In the genomic region with DNA sequence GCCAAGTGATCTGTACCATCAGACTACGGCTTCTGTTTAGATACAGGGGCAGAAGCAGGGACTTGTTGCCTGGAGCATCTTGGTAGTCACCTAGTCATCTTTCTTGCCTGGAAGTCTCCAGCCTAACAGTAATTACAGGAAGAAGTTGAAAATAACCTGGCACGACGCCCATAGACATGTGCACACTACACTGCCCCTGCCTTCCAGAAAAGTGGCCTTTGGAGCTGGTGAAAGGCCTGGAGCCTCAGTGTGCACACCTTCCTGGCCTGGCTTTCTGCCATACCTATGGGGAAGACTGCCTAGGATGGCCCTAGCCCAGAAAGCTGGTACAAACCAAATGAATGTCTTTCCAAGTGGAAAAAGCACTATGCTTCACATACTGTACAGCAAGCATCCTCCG, we compare ENCODE assay signal across 10 mouse cellular contexts.
DNase-seq lines count a peak whose midpoint lies in the region; ATAC-seq and TF ChIP-seq lines count a peak whose summit lies in the region.
"Had no signal": no experiment of that assay in that cellular context is flagged by ENCODE, and none has a peak within 500 bp of the region (broad histone marks: within the 10 kb centered on the region; RNA-seq: fewer than 3 reads in every experiment).

No protein-coding gene starts in this region.

- H3K4me2 ChIP-seq in embryonic facial prominence, embryonic 13.5 days: no peak overlapping the region
- no peak overlapping the region for H3K4me2 ChIP-seq in CH12.LX (ENCODE audit: insufficient read depth, low read depth, poor library complexity, severe bottlenecking)
- H3K4me2 ChIP-seq in embryonic facial prominence, embryonic 15.5 days (replicated peaks): no peak overlapping the region
- no peak overlapping the region for H3K4me2 ChIP-seq in stomach, postnatal 0 days (replicated peaks; ENCODE audit: low read depth)
- H3K4me2 ChIP-seq: midbrain, embryonic 13.5 days had no signal

- H3K9ac ChIP-seq in embryonic facial prominence, embryonic 13.5 days: no peak overlapping the region
- H3K9ac ChIP-seq in CH12.LX (ENCODE audit: insufficient read depth, low read depth): no peak overlapping the region
- no peak overlapping the region for H3K9ac ChIP-seq in embryonic facial prominence, embryonic 15.5 days
- no peak overlapping the region for H3K9ac ChIP-seq in stomach, postnatal 0 days (ENCODE audit: low read length)
- H3K9ac ChIP-seq: midbrain, embryonic 13.5 days had no signal

- in situ Hi-C loops in CH12.LX (cut with MboI; ENCODE audit: low pct_ligation_motif_present, low pct_unique_long_range_greater_than_20kb, low sequenced_read_pairs): no loop called here

- H3K27me3 ChIP-seq in embryonic facial prominence, embryonic 13.5 days: no peaks in the 10 kb centered on the region
- H3K27me3 ChIP-seq in embryonic facial prominence, embryonic 10.5 days (replicated peaks; ENCODE audit: low read depth, poor library complexity, severe bottlenecking): no peaks in the 10 kb centered on the region
- no peaks in the 10 kb centered on the region for H3K27me3 ChIP-seq in CH12.LX (replicated peaks)
- no peaks in the 10 kb centered on the region for H3K27me3 ChIP-seq in embryonic facial prominence, embryonic 15.5 days
- no peaks in the 10 kb centered on the region for H3K27me3 ChIP-seq in stomach, postnatal 0 days (ENCODE audit: control insufficient read depth, insufficient read depth, low read length)
- H3K27me3 ChIP-seq: midbrain, embryonic 13.5 days had no signal

- TF ChIP-seq POLR2A in CH12.LX (IDR thresholded peaks at IDR 0.05; ENCODE audit: low read depth, low read length): peak; percentile 45

- H3K4me1 ChIP-seq in embryonic facial prominence, embryonic 13.5 days: peaks cover 70% of the 10 kb centered on the region
- peaks cover 46% of the 10 kb centered on the region for H3K4me1 ChIP-seq in embryonic facial prominence, embryonic 10.5 days
- peaks cover 11 to 63% of the 10 kb centered on the region in 2 experiments for H3K4me1 ChIP-seq in CH12.LX (ENCODE audit: control insufficient read depth in 1 of 2, insufficient read depth in 2 of 2)
- peaks cover 40% of the 10 kb centered on the region for H3K4me1 ChIP-seq in embryonic facial prominence, embryonic 15.5 days
- H3K4me1 ChIP-seq in stomach, postnatal 0 days (replicated peaks; ENCODE audit: control insufficient read depth, insufficient read depth): peaks cover 3% of the 10 kb centered on the region; the same call in 1 of the 2 replicates

- no peak for TF ChIP-seq CTCF in CH12.LX (conservative IDR thresholded peaks at IDR 0.05 in 1 of 2, IDR thresholded peaks at IDR 0.05 in 1 of 2; ENCODE audit: low read depth in 2 of 2, low read length in 2 of 2)
- no peak for TF ChIP-seq CTCF in stomach, postnatal 0 days (IDR thresholded peaks at IDR 0.05; ENCODE audit: low read depth)

- dilution Hi-C loops in CH12.LX (cut with MboI; ENCODE audit: extremely low pct_ligation_motif_present, extremely low pct_unique_long_range_greater_than_20kb, low sequenced_read_pairs): no loop called here

- ATAC-seq in embryonic facial prominence, embryonic 13.5 days (ENCODE audit: insufficient number of reproducible peaks, insufficient read depth, low FRiP score, low TSS enrichment, low read depth): no peak
- no peak for ATAC-seq in embryonic facial prominence, embryonic 15.5 days (ENCODE audit: insufficient number of reproducible peaks, low FRiP score, low TSS enrichment, low read depth)
- no peak for ATAC-seq in stomach, postnatal 0 days (ENCODE audit: low FRiP score, low TSS enrichment)
- ATAC-seq: midbrain, embryonic 13.5 days had no signal

- H3K9me3 ChIP-seq in embryonic facial prominence, embryonic 13.5 days: no peaks in the 10 kb centered on the region
- H3K9me3 ChIP-seq in embryonic facial prominence, embryonic 10.5 days: no peaks in the 10 kb centered on the region
- no peaks in the 10 kb centered on the region for H3K9me3 ChIP-seq in CH12.LX (replicated peaks; ENCODE audit: low read length)
- no peaks in the 10 kb centered on the region for H3K9me3 ChIP-seq in embryonic facial prominence, embryonic 15.5 days (replicated peaks)
- H3K9me3 ChIP-seq in stomach, postnatal 0 days (ENCODE audit: control insufficient read depth, low read length): no peaks in the 10 kb centered on the region
- H3K9me3 ChIP-seq: midbrain, embryonic 13.5 days had no signal

- H3K27ac ChIP-seq in embryonic facial prominence, embryonic 13.5 days: peak overlapping the region; percentile 55
- H3K27ac ChIP-seq in embryonic facial prominence, embryonic 10.5 days (replicated peaks): no peak overlapping the region
- H3K27ac ChIP-seq in CH12.LX (ENCODE audit: insufficient read depth, low read depth): no peak overlapping the region
- peak overlapping the region; percentile 39; the same call in 1 of the 2 replicates for H3K27ac ChIP-seq in embryonic facial prominence, embryonic 15.5 days (replicated peaks)
- no peak overlapping the region for H3K27ac ChIP-seq in stomach, postnatal 0 days (replicated peaks)
- H3K27ac ChIP-seq: midbrain, embryonic 13.5 days had no signal

- DNase-seq in embryonic facial prominence, embryonic 10.5 days (ENCODE audit: low spot score): no peak
- DNase-seq in CH12.LX (ENCODE audit: extremely low read depth): no peak
- DNase-seq in kidney, adult 8-10 months: peak; percentile 86 to 90
- no peak for DNase-seq in stomach, postnatal 0 days (ENCODE audit: low spot score)
- DNase-seq in urinary bladder, postnatal 25 days (ENCODE audit: low spot score): no peak
- DNase-seq in urinary bladder, postnatal 36 days (ENCODE audit: low spot score in 2 of 2): no peak
- DNase-seq: thymus, postnatal 25 days had no signal

- 85% methylated on average over 4 of the region's 4 CpGs for WGBS in embryonic facial prominence, embryonic 13.5 days
- WGBS in embryonic facial prominence, embryonic 10.5 days: 87% methylated on average over 4 of the region's 4 CpGs
- WGBS in embryonic facial prominence, embryonic 15.5 days: 83% methylated on average over 4 of the region's 4 CpGs
- WGBS in stomach, postnatal 0 days: 90% methylated on average over 4 of the region's 4 CpGs

- no peak for TF ChIP-seq EP300 in CH12.LX (IDR thresholded peaks at IDR 0.05; ENCODE audit: low read length)
- TF ChIP-seq EP300 in stomach, postnatal 0 days (optimal IDR thresholded peaks at IDR 0.05): no peak

- H3K36me3 ChIP-seq in embryonic facial prominence, embryonic 13.5 days: no peaks in the 10 kb centered on the region
- no peaks in the 10 kb centered on the region; the same call in 1 of the 2 replicates for H3K36me3 ChIP-seq in embryonic facial prominence, embryonic 10.5 days (replicated peaks)
- peaks cover 82 to 96% of the 10 kb centered on the region in 2 experiments for H3K36me3 ChIP-seq in CH12.LX (replicated peaks in 1 of 2; ENCODE audit: control insufficient read depth in 1 of 2, insufficient read depth in 1 of 2, low read length in 1 of 2)
- no peaks in the 10 kb centered on the region for H3K36me3 ChIP-seq in embryonic facial prominence, embryonic 15.5 days
- H3K36me3 ChIP-seq in stomach, postnatal 0 days (ENCODE audit: control insufficient read depth, insufficient read depth, low read length): no peaks in the 10 kb centered on the region

- H3K4me3 ChIP-seq in embryonic facial prominence, embryonic 13.5 days: no peak overlapping the region
- H3K4me3 ChIP-seq in embryonic facial prominence, embryonic 10.5 days: no peak overlapping the region
- no peak overlapping the region for H3K4me3 ChIP-seq in CH12.LX (replicated peaks in 1 of 3; ENCODE audit: low read depth in 2 of 3, low read length in 2 of 3, poor library complexity in 1 of 3)
- no peak overlapping the region for H3K4me3 ChIP-seq in embryonic facial prominence, embryonic 15.5 days (replicated peaks)
- no peak overlapping the region for H3K4me3 ChIP-seq in stomach, postnatal 0 days (ENCODE audit: low read depth, low read length)
- H3K4me3 ChIP-seq: midbrain, embryonic 13.5 days had no signal

- TF ChIP-seq RAD21 in CH12.LX (IDR thresholded peaks at IDR 0.05; ENCODE audit: low read depth, low read length): no peak

- peaks cover 21% of the 10 kb centered on the region for H3K79me2 ChIP-seq in CH12.LX (replicated peaks; ENCODE audit: control insufficient read depth, extremely low read depth, insufficient read depth, poor library complexity, severe bottlenecking)

TF ChIP-seq in CH12.LX, 34 proteins besides CTCF, POLR2A, EP300 and RAD21:
- no peak for TF ChIP-seq MYC (IDR thresholded peaks at IDR 0.05; ENCODE audit: low read depth, low read length)
- TF ChIP-seq SIN3A (IDR thresholded peaks at IDR 0.05; ENCODE audit: low read length): no peak
- no peak for TF ChIP-seq E2F4 (IDR thresholded peaks at IDR 0.05; ENCODE audit: insufficient replicate concordance, low read depth, low read length)
- no peak for TF ChIP-seq ELF1 (IDR thresholded peaks at IDR 0.05; ENCODE audit: low read depth, low read length)
- no peak for TF ChIP-seq MEF2A (IDR thresholded peaks at IDR 0.05; ENCODE audit: borderline replicate concordance, low read depth, low read length)
- no peak for TF ChIP-seq USF1 (IDR thresholded peaks at IDR 0.05; ENCODE audit: low read depth, low read length)
- TF ChIP-seq TBP (conservative IDR thresholded peaks at IDR 0.05; ENCODE audit: low read depth, low read length): no peak
- no peak for TF ChIP-seq CHD2 (IDR thresholded peaks at IDR 0.05; ENCODE audit: low read length)
- no peak for TF ChIP-seq BHLHE40 (IDR thresholded peaks at IDR 0.05; ENCODE audit: low read depth, low read length)
- no peak for TF ChIP-seq MAZ (IDR thresholded peaks at IDR 0.05; ENCODE audit: low read depth, low read length)

Comparison
In these comparisons a context has a peak if more than half of its experiments do, and no peak if none do; other contexts are left out.
1. H3K27ac ChIP-seq: peak in embryonic facial prominence, embryonic 13.5 days (single experiment) and embryonic facial prominence, embryonic 15.5 days (single experiment); none in embryonic facial prominence, embryonic 10.5 days (single experiment), CH12.LX (single experiment) and stomach, postnatal 0 days (single experiment).
2. DNase-seq: peak in kidney, adult 8-10 months (2 of 2); none in embryonic facial prominence, embryonic 10.5 days (single experiment), CH12.LX (single experiment), stomach, postnatal 0 days (single experiment), urinary bladder, postnatal 25 days (single experiment) and urinary bladder, postnatal 36 days (0 of 2).